Mouse (Mus musculus) spleen, postnatal 14 days (tissue): ENCODE data around the gene Bola3.
"Not testable (repeated sequence)": the region's sequence is repeated elsewhere in the genome, so short reads cannot be mapped to it uniquely, and the experiment has no call there.

Experiments used
- DNase-seq, 2 experiments: peaks; one replicate each; pipeline ENCODE4 v3.0.0; 2021 to 2022; ENCODE audit warnings: low spot score in 2 of 2

The Bola3 gene

DNA sequence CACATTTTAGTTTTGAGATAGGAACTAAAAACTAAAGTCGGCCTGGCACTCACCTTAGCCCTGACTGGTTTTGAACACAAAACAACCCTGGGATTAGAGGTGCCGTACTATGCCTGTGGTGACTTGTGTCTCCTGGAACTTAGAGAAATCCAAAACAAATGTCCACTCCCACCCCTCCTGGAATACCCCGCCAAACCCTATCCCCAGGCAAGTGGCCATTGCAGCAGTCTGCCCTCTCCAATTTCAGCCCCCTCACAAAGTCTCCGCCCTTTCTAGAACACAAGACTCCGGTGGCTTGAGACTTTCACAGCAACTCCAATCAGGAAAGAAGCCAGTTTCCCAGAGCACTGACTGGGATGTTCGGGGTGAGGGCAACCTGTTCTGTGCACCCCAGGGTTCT, at the start of gene Bola3:
Gene Bola3, plus strand, starts transcription at position 275 of the 400 bp plus-strand sequence.
- no peak for DNase-seq

DNA sequence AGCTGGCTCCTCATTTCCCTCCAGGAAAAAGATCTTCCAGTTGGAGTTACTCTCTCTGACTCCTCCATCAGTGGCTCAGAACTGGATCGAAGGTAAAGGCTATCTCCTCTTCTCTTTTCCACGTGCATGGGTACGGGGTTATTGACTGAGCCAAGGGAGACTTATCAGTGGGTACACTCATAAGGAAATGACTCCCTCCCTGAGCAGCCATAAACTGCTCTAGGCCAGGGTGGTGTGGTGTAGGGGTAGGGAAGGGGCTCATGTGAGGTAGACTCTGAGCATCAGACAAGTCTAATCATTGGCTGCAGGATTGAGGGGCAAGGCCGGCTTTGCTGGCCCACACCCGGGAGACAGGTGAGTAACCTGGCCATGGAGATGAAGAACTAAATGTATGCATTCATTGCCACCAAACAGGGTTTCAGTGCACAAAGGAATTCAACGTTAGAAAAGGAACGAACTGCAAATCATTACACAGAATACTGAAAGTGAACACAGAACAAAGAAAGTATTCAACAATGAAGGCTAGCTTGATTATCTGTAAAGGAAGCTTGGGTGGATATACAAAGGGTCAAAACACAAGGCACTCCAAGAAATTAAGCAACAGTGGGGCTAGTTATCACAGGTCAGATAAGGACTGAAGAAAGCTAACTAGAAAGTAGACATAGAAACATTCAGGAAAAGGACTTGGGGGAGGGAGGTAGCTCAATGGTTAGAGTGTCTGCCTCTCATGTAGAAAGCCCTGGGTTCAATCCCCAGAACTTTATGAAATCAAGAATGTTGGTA, 48.3 kb upstream of the Bola3 start:
- DNase-seq: no peak

DNA sequence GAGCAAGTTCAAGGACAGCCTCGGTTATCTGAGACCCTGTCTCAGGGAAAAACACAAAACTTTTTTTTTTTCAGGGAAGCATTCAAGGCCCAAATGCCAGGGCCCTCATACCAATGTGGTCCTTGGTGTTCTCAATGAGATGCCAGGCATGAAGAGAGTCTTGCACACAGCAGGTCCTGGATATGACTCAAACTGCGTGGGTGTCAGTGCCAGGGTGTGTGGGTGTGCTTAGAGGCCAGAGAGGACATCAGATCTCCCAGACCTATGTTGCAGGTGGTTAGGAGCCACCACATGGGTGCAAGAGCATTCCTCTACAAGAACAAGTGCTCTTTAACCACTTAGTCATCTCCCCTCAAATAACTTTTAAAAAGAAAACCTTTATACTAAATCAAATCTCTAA, 47.7 kb upstream of the Bola3 start:
- DNase-seq: no peak

DNA sequence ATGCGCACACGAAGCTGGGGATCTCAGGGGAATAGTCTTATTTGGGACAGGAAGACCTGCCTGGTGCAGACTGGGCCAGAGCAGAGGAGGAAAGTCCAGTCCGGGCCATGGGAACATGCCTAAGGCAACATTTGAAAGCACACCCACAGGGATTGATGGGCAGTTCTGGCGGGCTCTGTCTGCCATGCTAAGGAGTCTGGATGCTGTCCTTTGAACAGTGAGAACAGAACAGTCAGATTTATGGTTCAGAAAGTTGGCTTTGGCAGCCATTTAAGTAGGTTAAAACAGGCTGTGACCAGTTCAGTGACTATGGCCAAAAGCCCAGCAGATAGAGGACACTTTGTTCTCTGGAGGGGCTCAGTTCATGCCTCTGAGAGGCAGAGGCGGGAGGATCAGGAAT, 46.7 kb upstream of the Bola3 start:
- no peak for DNase-seq

DNA sequence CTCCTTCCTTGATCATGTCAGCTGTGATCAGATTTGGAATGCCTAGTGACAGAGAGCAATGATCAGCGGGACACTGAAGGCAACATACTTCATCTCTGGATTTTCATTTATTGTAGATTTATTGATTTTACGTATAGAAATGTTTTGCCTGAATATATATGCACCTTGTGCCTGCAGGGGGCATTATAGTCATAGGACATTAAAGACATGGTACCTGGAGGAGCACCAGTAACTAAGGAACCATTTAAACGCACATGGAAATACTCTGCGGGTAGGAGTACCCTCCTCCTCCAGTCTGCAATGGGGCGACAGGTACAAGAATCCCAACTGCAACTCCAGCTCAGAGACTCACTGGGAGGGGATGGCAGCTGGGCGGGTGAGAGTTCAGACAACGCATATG, 39.9 kb upstream of the Bola3 start:
- no peak for DNase-seq

DNA sequence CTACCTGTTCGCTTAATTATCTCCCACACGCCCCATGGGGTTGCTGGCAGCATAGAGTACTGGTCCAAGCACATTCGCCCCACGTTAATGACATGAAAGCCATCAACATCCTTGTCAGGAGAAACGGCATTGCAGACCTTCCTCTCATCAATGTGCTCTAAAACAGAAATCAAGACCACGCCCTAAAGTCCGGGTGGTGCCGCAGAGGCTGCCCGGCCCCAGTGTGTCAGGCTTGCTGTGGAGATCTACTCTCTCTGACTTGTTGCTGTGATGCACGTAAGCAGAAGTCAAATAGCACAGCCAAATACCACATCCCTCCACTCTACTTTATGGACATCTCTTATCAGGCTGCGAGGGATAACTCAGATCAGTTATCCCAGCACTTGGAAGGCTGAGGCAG, 37.7 kb upstream of the Bola3 start:
- no peak for DNase-seq

DNA sequence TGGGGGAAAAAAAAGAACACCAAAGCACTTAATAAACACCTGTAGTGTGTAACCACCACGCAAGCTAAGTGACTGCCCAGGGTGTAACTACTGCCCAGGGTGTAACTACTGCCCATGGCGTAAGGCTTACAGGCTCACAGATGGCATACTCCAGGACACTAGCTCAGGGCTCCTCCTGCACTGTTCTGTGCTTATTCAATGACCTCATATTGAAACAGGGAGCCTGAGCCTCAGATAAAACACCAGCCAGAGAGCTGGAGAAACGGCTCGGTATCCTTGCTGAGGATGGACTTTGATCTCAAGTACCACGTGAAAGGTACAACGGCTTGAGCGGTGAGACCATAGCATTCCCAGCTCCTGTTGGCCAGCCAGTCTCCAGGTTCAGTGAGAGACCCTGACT, 36.9 kb upstream of the Bola3 start:
- no peak for DNase-seq

DNA sequence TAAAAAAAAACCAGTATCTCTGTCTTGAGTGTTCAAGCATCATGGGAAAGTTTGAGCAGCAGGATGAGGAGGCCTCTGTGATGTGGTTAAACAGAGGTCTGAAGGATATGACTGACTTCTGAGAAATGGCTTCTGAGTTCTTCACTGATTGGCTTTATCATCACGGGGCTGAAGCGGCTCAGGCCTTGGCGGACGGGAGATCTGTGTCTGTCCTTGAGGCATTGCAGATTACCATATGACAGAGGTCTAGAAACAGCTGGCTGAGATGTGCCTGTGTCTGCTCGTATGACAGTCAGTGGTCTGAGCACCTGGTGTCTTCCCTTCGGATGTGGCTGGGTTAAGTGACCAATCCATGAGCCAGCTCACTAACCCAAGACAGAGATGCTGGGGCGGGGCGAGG, 36.4 kb upstream of the Bola3 start:
- DNase-seq: no peak

DNA sequence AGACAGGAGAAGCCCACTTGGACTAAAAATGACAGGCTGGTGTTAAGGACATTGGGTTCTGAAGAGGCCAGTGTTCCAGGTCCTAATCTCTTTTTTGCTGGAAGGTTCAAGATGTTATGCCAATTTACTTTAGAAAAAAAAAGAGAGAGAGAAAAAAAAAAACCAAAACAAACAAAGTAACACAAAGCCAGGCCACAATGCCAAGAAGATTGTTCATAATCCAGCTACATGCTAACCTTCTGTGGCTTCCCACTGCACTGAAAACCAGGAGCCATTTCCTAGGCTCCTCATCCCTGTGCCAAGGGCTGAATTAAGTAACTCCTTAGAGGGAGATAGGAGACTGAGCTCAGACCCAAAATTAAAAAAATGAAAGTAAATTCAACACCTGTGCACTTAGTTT, 33.7 kb upstream of the Bola3 start:
- no peak for DNase-seq

DNA sequence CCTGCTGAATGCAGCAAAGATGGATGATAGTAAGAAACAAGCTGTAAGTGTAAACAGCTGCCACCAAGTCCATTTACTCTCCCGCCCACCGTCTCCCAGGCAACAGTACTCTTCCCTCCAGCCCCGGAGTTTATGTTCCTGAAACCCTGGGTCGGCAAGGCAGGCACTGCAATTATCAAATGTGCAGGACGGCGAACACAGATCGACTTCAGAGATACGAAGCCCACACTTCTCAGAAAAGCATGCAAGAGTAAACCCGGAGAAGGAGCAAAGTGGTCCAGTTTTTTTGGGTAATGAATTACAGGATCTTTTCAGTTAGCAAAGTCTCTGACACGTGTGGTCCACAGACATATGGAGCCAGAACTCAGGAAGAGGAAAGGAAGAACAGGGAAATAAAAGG, 32.9 kb upstream of the Bola3 start:
- DNase-seq: no peak

DNA sequence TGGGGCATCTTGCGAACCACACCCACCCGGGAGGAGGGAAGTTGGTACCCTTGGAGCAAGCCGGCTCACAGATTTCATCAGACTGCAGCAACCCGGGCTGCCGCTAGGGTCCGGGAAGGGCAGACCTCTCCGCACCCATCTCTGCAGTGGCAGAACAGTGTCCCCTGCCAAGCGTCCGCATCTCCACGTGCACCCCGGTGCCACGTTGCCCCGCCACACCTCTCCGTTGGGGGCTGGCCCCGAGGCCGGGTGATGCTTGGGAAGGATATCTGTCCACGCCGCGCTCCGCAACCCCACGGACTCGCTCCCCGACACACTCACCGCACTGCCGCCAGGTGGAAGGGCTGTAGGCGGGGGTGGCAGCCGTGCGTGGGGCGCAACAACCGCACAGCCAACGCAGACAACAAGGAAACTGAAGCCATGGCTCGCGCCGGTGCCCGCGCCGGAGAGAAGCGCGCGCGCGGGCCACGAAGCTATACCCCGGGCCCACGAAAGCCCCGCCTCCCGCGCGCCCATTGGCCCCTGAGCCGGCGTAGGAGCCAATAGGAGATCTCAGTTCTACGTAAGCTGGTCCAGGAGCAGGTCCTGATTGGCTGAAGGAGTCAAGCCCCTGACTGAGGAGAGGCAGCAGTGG, 31.7 kb upstream of the Bola3 start:
- peak; percentile 89 for DNase-seq

DNA sequence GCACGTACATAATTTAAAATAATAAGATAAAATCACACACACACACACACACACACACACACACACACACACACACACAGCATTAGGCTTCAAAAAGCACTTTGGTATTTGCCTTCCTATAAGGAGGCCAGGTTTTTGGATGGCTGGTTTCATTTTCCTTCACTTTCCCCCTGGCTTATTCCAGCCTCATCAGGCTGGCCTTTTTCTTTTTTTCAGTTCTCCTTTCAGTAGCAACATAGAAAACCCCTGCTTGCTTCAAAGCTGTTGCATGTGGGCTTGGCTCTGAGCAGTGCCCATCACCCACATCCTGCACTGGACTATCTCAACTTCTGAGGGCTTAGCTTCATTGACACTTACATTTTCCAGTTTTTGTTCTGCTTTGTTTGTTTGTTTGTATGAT, 27.0 kb upstream of the Bola3 start:
- no peak for DNase-seq

DNA sequence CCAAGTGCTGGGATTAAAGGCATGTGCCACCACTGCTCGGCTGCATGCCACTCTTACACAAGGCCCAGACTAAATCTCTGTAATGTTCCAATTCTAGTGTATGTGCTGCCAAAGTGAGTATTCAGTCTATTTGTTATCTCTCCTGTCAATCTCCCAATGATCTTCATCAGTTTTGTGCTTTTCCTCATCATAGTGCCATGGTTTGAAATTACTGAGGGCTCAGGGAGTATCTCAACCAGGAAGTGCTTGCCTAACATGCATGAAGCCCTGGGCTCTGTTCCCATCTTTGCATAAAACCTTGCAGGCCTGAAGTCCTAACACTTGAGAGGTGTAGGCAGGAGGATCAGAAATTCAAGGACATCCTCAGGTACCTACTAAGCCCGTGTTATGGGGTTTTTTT, 26.2 kb upstream of the Bola3 start:
- no peak for DNase-seq

DNA sequence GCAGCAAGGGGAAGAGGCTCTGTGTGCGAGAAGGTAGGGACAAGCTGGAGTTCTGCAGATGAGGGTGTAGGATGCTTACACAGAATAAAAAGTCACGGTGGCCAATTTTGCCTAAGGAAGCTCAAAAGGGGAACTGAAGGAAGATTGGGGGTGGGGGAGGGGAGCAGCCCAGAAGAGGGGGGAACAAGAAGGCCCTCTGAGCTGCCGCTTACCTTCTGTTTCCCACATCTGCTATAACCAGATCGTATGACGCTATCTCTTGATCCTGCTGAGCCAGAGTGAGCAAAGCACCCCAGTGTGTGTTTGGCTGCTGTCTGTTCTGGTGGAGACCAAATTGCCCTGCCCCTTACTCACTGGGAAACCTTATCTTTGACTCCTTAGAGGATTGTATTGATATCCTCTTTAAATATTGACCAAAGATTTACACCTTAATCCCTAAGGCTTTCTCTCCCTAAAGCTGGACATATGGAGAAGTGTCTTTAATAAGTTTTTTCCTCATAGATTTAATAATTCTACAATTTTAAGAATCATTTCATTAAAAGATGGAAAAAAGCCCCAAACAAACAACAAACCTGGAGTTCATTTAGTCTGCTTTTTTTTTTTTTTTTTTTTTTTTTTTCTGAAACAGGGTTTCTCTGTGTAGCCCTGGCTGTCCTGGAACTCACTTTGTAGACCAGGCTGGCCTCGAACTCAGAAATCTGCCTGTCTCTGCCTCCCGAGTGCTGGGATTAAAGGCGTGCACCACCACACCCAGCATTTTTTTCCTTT, 25.1 kb upstream of the Bola3 start:
- DNase-seq: no peak

DNA sequence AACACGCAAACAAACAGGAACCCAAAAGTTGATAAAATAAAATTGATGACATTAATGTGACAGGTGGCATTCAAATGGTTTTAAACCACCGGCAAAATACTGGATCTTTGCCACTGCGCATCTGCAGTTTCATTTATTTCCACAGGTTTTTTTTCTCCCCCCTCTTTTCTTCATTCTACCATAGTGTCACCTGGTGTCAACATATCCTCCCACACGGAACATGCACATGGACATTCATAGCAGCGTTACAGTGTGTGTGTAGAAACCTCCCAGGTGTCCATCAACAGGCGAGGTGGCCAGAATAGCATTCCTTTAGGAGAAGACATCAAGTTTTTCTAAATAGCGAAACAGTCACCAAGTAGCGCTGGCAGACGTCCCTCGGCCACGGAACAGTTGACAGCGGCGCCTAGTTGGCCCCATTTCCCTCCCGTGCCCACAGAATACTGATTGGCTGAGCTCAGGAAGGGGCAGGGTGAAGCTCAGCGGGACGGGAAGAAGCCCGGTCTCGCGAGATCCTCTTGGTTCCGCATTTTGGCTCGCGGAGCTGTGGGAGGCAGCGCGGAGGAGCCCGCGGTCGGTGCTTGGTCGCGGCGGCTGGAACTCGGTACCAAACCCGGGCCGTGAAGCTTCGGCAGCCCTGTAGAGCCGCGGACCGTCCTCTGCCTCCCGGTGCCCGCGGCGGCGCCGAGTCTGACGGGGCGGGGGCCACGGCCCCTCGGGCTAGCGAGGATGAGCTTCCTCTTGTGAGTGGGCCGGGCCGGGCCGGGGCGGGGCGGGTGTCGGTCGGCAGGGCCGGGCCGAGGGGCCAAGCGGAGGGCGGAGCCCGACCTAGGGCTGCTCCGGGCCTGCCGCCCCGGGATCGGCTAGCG, 23.2 kb upstream of the Bola3 start, which contains the start of the genes Mthfd2 and Mob1a:
Gene Mthfd2, minus strand, starts transcription at position 384 of the 869 bp plus-strand sequence.
Gene Mob1a, plus strand, starts transcription at position 492 of the 869 bp plus-strand sequence.
- peak; percentile 90 to 91 for DNase-seq

DNA sequence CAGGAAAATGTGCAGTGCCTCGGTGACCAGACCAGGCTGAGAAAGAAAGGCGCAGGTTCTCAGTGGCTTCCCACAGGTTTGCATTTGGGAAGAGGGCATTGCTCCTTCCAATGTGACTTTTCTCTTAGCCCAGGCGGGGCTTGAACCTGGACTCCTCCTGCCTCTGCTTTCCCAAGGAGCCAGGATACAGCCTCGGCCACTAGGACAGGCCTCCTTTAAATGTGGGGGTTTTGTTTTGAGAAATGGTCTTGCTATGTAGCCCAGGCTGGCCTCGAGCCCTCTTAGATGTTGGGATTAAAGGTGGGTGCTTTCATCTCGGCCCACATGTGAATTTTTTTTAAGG, 22.6 kb upstream of the Bola3 start:
- DNase-seq: no peak

DNA sequence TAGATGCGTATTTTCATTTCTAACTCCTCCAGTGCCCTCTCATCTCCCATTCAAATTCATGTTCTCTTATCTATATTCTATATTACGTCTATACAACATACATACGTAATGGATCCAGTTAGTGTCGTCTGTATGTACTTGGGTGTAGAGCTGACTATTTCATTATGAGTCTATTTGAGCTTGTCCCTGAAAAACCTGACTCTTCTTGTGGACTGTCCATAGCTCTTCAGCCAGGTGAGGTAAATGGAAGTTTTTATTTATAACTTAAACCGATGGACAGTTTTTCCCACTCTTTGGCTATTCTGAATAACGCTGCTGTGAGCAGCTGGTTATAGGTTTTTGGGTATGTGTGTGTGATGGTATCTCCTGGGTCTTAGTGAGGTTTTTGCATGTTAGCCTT, 22.2 kb upstream of the Bola3 start:
- no peak for DNase-seq

DNA sequence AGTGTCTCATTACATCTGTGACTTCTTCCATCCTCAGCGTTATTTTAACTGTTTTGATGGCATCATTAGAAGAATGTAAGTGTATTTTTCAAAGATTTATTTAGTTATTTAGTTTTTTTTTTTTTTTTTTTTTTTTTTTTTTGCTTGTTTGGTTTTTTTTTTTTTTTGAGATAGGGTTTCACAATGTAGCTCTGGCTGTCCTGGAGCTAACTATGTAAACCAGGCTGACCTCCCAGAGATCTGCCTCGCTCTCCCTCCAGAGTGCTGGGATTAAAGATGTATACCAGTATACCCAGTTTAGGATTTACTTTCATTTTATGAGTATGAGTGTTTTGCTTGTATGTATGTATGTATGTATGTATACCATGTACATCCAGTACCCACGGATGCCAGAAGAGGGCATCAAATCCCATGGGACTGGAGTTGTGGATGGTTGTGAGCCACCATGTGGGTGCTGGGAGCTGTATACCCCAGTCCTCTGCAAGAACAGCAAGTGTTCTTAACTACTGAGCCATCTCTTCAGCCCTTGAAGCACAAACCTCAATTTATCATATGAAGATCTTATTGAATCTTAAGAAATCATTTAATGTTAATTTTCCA, 21.3 kb upstream of the Bola3 start:
- no peak for DNase-seq

DNA sequence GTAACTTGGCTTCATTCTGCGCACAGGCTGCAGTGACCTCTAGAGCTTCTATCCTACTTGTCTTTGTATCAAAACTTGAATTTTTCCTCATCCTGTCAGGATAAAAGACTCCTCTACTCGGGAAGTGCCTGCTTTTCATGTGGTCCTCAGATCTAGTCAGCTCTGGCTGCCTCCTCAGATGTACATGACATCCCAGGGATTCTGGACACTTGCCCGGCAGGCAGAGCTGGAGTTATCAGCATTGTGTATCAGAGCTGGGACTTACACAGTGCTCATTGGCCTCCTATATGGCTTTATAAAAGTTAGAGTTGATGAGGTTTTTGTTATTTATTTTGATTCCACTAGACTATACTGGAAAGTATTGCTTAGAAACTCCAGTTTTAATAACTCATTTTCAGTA, 7.6 kb upstream of the Bola3 start:
- no peak for DNase-seq

DNA sequence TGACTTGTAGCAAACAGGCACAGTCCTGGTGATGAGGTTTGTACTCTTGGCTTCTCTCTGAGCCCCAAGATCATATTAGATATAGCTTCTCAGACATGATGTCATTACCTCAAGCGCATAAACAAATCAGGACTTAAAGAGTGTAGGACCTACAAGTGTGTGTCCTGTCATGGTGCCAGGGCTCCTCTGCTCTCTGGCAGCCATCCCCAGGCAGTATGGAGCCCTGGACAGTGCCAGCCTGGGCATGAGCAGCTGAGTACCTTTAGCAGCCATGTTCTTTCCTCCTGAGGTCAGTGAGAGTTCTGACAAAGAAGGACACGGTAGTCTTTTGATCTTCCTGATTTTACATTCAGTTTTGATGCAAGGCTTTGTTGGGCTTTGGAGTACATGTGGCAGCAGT, 6.0 kb upstream of the Bola3 start:
- DNase-seq: no peak

DNA sequence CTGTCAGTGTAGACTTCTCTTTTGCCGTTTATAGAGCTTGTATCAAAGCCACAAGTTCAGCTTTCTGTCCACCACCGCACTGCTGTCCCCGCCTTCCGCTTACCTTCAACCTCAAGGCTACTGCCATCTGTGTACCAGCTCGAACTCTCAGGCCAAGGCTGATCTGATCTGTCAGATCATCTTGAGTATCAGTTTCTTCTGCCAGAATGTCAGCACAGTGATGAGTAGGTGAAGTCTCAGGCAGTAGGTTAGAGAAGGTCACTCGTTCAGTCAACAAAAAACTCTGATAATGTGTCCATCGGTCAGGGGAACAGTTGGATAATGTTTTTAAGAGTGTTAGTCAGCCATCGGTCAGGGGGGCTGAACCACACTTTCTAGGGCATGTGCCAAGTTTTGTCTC, 3.7 kb upstream of the Bola3 start:
- not testable (repeated sequence) for DNase-seq
